Mouse (Mus musculus): Measurements from ENCODE around the gene Olfml3. TPM values are rescaled to one million over a fixed set of nuclear protein-coding genes. Genes with fewer than 3 reads are reported as not detected.

The Olfml3 gene
- polyA plus RNA-seq, 1 experiment, result 4.5 TPM

GRCm38 (mm10) chr3:103716774-103717760 lies 20.7 kb downstream of the Olfml3 start:
- H3K4me1 ChIP-seq (ENCODE audit: control insufficient read depth, insufficient read depth, low read length), result peaks cover 5% of the 10 kb centered on the region
- peak overlapping the region; percentile 40 for H3K27ac ChIP-seq (ENCODE audit: control insufficient read depth, insufficient read depth, low read depth, low read length)
- no peaks in the 10 kb centered on the region for H3K36me3 ChIP-seq (ENCODE audit: control insufficient read depth, insufficient read depth, low read length)
- H3K27me3 ChIP-seq (ENCODE audit: control insufficient read depth, insufficient read depth, low read length), result no peaks in the 10 kb centered on the region
- TF ChIP-seq CTCF (IDR thresholded peaks at IDR 0.05; ENCODE audit: control insufficient read depth, insufficient read depth, insufficient replicate concordance, low read depth, low read length), result no peak
- TF ChIP-seq POLR2A (IDR thresholded peaks at IDR 0.05; ENCODE audit: control insufficient read depth, low read depth, low read length), result no peak
- H3K4me3 ChIP-seq (ENCODE audit: control insufficient read depth, low read depth, low read length), result no peak overlapping the region

GRCm38 (mm10) chr3:103715762-103716693 lies 21.8 kb downstream of the Olfml3 start:
- Histone ChIP-seq H3K36me3 (ENCODE audit: control insufficient read depth, insufficient read depth, low read length) (no peaks in the 10 kb centered on the region), H3K4me1 (ENCODE audit: control insufficient read depth, insufficient read depth, low read length) (peaks cover 5% of the 10 kb centered on the region), H3K27ac (ENCODE audit: control insufficient read depth, insufficient read depth, low read depth, low read length) (no peak overlapping the region), H3K4me3 (ENCODE audit: control insufficient read depth, low read depth, low read length) (no peak overlapping the region), H3K27me3 (ENCODE audit: control insufficient read depth, insufficient read depth, low read length) (no peaks in the 10 kb centered on the region)
- TF ChIP-seq CTCF (IDR thresholded peaks at IDR 0.05; ENCODE audit: control insufficient read depth, insufficient read depth, insufficient replicate concordance, low read depth, low read length) (no peak), POLR2A (IDR thresholded peaks at IDR 0.05; ENCODE audit: control insufficient read depth, low read depth, low read length) (no peak)

- TF ChIP-seq POLR2A (IDR thresholded peaks at IDR 0.05; ENCODE audit: control insufficient read depth, low read depth, low read length) (no peak), CTCF (IDR thresholded peaks at IDR 0.05; ENCODE audit: control insufficient read depth, insufficient read depth, insufficient replicate concordance, low read depth, low read length) (no peak)
- H3K27me3 ChIP-seq (ENCODE audit: control insufficient read depth, insufficient read depth, low read length), result no peaks in the 10 kb centered on the region
- H3K36me3 ChIP-seq (ENCODE audit: control insufficient read depth, insufficient read depth, low read length), result no peaks in the 10 kb centered on the region
- H3K27ac ChIP-seq (ENCODE audit: control insufficient read depth, insufficient read depth, low read depth, low read length), result no peak overlapping the region
- peaks cover 5% of the 10 kb centered on the region for H3K4me1 ChIP-seq (ENCODE audit: control insufficient read depth, insufficient read depth, low read length)
- no peak overlapping the region for H3K4me3 ChIP-seq (ENCODE audit: control insufficient read depth, low read depth, low read length)
Measured at GRCm38 (mm10) chr3:103714942-103715341, 22.9 kb downstream of the Olfml3 start.

- Histone ChIP-seq H3K4me3 (ENCODE audit: control insufficient read depth, low read depth, low read length) (no peak overlapping the region), H3K4me1 (ENCODE audit: control insufficient read depth, insufficient read depth, low read length) (peaks cover 5% of the 10 kb centered on the region), H3K27ac (ENCODE audit: control insufficient read depth, insufficient read depth, low read depth, low read length) (no peak overlapping the region), H3K36me3 (ENCODE audit: control insufficient read depth, insufficient read depth, low read length) (no peaks in the 10 kb centered on the region), H3K27me3 (ENCODE audit: control insufficient read depth, insufficient read depth, low read length) (no peaks in the 10 kb centered on the region)
- TF ChIP-seq CTCF (IDR thresholded peaks at IDR 0.05; ENCODE audit: control insufficient read depth, insufficient read depth, insufficient replicate concordance, low read depth, low read length) (no peak), POLR2A (IDR thresholded peaks at IDR 0.05; ENCODE audit: control insufficient read depth, low read depth, low read length) (no peak)
Measured at GRCm38 (mm10) chr3:103714236-103714875, 23.4 kb downstream of the Olfml3 start.

GRCm38 (mm10) chr3:103712196-103712595 lies 25.6 kb downstream of the Olfml3 start:
- Histone ChIP-seq H3K36me3 (ENCODE audit: control insufficient read depth, insufficient read depth, low read length) (no peaks in the 10 kb centered on the region), H3K27me3 (ENCODE audit: control insufficient read depth, insufficient read depth, low read length) (no peaks in the 10 kb centered on the region), H3K4me3 (ENCODE audit: control insufficient read depth, low read depth, low read length) (no peak overlapping the region), H3K4me1 (ENCODE audit: control insufficient read depth, insufficient read depth, low read length) (peaks cover 5% of the 10 kb centered on the region; the same call in 1 of the 2 replicates), H3K27ac (ENCODE audit: control insufficient read depth, insufficient read depth, low read depth, low read length) (no peak overlapping the region)
- TF ChIP-seq CTCF (IDR thresholded peaks at IDR 0.05; ENCODE audit: control insufficient read depth, insufficient read depth, insufficient replicate concordance, low read depth, low read length) (no peak), POLR2A (IDR thresholded peaks at IDR 0.05; ENCODE audit: control insufficient read depth, low read depth, low read length) (no peak)

GRCm38 (mm10) chr3:103709470-103710040 lies 28.2 kb downstream of the Olfml3 start:
- Histone ChIP-seq H3K27me3 (ENCODE audit: control insufficient read depth, insufficient read depth, low read length) (no peaks in the 10 kb centered on the region), H3K27ac (ENCODE audit: control insufficient read depth, insufficient read depth, low read depth, low read length) (no peak overlapping the region), H3K4me1 (ENCODE audit: control insufficient read depth, insufficient read depth, low read length) (peaks cover 4% of the 10 kb centered on the region; the same call in 1 of the 2 replicates), H3K4me3 (ENCODE audit: control insufficient read depth, low read depth, low read length) (no peak overlapping the region), H3K36me3 (ENCODE audit: control insufficient read depth, insufficient read depth, low read length) (no peaks in the 10 kb centered on the region)
- no peak for TF ChIP-seq CTCF (IDR thresholded peaks at IDR 0.05; ENCODE audit: control insufficient read depth, insufficient read depth, insufficient replicate concordance, low read depth, low read length)

Measured in testis, adult 2 months (tissue).